Mouse (Mus musculus) brain, embryonic 18.5 days (tissue): Measurements from ENCODE around the gene Myo6.
"Not testable (repeated sequence)": the region's sequence is repeated elsewhere in the genome, so short reads cannot be mapped to it uniquely, and the experiment has no call there.

Source experiments
- DNase-seq: peaks from one replicate; pipeline ENCODE4 v3.0.0-alpha.2; 2012; ENCODE audit warnings: low read depth, low spot score

Myo6 gene

DNA sequence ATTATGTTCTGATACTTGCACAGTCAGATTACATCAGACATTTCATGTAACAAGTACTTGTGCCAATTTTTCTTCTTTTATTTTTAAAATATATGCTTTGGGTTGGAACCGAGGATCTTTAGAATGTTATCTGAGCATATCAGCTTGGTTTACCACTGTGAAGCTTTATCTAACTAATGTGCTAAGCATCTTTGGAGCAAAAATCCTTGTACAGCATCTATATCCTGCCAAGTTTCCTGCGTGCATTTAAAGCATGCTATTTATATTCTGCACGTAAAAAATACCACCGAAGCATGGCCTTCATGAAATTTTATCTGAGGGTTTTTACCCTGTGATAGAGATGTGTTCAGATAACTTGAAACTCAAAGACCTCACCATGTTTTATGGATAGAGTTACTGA lies 131.3 kb downstream of the Myo6 start:
- DNase-seq = no peak

DNA sequence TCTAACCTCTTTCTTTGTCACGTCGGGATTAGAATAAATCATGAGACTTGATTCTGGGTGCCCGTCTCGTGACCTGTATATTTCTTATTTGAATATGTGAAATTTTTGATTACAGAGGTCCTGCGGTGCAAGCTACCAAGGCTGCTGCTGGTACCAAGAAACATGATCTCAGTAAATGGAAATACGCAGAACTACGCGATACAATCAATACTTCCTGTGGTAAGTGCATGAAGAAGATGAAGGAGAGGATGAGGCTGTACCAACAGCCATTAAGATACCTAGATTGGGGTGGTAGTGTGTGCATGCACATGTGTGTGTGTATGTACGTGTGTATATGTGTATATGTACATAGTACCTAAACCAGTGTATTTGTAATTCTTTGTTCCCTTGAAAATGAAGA lies 134.2 kb downstream of the Myo6 start:
- DNase-seq = no peak

DNA sequence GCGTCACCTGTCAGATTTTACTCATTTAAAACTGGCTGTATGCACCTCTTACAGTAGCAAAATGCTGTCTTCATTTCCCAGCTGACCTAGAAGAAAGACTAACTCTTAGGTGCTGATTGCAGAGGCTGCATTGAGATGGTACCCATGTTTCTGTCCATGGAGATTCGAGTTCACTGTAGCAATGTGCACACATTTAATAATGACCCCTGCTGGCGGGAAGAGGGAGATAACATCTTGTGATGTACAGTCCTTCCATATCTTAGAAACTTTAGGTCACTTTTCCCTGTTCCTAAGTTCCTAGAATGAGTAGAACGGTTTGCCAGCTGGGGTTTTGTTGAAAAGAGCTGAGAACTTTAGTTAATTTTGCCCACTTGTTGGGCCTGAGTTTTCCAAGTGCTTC lies 138.7 kb downstream of the Myo6 start:
- DNase-seq = no peak

DNA sequence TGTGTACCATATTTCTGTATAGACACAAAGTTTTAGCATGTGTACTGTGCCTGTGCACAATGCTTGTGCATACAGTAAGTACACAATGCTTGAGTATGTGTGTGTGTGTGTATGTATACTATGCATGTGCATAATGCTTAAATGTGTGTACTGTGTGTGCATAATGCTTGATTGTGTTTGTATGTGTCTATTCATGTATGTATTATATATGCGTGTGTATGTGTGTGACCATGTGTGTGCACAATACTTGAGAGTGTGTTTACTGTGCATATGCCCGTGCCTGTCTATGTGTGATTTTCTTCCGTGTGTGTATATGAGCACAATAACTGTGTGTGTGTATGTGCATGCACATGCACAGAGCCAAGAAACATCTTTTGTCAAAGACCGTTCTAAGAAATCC lies 141.6 kb downstream of the Myo6 start:
- DNase-seq = no peak

DNA sequence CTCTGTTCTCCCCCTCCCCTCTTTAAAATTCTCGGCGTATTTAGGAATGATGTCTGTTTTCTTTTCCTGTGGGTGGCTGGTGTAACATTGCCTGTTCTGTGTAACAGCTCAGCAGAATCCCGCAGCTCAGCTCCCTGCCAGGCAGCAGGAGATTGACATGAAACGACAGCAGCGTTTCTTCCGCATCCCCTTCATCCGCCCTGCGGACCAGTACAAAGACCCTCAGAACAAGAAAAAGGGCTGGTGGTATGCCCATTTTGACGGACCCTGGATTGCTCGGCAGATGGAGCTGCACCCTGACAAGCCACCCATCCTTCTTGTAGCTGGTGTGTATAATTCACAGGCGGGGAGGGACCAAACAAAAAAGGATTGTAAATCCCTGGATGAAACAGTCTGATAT lies 142.0 kb downstream of the Myo6 start:
- DNase-seq = no peak

DNA sequence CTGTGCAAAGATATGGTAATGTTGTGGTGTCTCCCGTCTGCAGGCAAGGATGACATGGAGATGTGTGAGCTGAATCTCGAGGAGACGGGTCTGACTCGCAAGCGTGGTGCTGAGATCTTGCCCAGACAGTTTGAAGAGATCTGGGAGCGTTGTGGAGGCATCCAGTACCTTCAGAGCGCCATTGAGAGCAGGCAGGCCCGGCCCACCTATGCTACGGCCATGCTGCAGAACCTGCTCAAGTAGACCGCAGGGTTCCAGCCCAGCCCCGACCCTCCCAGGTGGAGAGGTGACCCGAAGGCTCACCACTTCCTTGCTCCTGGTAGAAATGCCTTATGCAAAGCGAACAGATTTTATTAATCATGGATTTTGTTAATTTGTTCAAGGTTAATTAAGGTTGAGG lies 142.8 kb downstream of the Myo6 start:
- no peak for DNase-seq

DNA sequence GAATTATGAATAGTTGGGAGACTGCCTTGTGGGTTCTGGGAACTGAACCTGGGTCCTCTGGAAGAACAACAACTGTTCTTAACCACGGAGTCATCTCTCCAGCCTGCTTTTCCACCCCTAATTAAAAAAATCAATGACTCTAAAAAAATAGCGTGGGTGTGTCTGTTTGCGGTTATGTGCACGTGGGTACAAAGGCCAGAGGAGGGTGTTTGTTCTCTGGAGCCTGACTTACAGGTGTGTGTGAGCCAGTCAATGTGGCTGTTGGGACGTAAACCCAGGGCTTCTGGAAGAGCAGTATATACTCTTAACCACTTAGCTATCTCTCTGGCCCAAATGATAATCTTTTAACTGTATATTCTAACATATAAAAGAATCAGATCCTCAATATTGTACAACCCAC lies 148.8 kb downstream of the Myo6 start:
- DNase-seq = no peak

DNA sequence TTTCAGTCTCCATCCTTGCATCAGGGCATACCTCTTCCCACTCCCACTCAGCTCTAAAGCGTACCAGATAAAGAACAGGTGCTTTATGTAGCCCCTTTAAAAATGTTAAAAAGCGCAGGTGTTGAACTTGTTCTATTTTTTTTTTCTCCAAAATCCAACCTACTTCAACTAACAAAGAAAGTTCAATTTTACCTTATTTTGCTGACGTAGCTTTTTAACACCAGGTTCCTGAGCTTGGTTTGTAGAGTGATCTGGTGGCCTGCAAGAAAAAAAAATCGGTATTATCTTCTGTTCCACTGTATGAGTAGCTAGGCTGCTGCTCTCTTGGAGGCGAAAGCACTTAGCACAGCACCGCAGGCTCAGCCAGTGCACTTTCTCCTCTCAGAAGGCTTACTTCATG lies 151.1 kb downstream of the Myo6 start:
- no peak for DNase-seq

DNA sequence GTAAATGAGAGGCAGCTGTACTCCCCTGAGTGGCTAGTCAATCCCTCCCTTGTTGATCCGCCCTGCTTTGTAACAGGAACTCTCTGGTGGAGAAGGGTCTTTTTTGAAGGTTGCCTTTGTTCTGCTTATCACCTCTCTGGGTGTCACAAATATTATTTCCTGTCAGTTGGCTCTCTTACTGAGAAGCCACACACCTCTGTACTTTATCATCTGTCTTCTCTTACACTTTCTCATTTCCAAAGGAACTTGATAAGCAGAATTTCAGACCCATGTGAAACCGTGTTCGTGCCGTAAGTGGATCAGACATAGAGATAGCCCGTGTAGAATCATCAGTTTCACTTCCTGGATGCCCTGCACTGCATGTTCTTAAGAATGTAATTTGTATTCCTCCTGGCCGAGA lies 153.2 kb downstream of the Myo6 start:
- no peak for DNase-seq

DNA sequence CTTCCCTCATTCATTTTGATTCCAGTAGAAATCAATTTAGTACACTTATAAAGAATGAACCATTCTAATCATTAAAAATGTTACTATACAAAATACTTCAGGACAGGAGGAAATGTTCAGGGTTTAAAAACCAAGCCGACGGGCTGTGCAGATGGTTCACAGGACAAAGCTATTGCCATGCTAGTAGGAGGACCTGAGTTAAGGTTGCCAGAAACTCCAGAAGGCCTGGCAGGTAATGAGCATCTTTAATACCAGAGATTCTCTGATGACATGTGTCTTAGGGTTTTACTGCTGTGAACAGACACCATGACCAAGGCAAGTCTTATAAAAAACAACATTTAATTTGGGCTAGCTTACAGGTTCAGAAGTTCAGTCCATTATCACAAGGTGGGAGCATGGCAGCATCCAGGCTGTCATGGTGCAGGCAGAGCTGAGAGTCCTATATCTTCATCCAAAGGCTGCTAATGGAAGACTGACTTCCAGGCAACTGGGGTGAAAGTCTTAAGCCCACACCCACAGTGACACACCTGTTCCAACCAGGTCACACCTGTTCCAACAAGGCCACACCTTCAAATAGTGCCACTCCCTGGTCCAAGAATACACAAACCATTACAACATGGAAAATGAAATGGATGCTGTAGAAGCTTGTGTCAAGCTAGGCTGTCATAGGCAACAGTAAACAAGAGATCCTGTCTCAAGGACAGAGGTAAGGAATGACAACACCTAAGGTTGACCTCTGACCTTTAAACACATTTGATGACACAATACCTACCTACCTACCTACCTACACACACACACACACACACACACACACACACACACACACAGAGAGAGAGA lies 156.4 kb downstream of the Myo6 start:
- DNase-seq = not testable (repeated sequence)

DNA sequence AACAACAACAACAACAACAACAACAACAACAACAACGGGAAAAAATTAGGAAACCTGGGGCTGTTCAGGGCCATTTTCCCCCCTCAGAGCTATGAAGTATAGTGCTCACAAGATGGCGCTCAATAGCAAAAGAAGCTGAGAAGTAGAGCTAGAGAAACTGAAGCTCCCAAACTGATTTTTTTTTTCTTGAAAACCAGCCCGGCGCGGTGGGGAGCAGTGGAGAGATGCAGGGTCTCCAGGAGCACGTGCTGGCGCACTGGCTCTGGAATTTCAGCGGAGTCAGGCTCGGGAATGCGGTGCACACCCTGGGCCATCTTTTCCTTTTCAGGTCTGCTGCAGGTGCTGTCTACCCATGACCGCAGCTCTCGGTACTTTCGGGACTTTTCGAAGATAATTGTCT lies 167.3 kb downstream of the Myo6 start:
- DNase-seq = peak; percentile 58

DNA sequence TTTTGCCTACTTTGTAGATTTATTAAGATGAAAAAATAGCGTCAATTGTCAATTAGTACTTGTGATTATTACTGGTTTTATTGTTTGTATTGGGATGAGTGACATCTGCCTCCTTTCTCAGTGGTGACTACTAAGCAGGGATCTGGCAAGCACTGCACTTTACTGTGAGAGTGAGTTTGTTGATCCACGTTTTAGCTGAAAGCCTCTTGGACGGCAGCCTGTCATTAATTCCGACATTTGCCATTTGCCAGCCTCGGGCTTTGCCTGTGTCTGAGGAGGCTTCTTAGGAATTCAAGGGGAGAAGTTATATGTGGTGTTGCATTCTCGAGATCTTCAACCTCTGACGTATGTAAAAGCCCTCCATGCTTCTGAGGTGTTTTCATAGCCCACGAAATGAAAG lies 168.6 kb downstream of the Myo6 start:
- no peak for DNase-seq

DNA sequence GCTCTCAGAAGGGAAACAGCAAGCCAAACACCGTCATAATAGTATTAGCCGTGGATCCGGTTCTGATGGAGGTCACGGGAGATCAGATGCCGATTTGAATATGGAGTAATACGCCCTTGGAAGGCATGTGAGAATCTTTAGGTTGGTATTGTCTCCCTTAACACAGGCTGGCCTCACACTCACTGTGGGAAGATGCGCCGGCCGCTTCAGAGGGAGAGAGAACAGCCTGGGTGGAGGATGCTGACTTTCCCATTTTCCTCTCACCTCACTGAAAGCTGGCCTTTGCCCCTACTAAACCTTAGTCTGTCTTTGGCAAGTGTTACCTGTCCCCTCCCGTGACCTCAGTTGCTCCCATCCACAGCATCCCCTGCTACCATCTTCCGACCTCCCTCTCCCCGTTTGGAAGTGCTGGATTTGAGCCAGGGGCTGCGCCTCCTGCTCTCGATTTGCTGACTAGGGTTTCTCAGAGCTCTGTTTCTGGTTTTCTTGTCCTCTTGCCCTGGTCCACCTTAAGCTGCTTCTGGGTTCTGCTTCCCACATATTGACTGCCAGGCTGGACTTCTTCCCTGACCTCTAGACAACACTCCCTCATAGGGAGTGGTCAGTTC lies 169.3 kb downstream of the Myo6 start:
- DNase-seq = no peak

DNA sequence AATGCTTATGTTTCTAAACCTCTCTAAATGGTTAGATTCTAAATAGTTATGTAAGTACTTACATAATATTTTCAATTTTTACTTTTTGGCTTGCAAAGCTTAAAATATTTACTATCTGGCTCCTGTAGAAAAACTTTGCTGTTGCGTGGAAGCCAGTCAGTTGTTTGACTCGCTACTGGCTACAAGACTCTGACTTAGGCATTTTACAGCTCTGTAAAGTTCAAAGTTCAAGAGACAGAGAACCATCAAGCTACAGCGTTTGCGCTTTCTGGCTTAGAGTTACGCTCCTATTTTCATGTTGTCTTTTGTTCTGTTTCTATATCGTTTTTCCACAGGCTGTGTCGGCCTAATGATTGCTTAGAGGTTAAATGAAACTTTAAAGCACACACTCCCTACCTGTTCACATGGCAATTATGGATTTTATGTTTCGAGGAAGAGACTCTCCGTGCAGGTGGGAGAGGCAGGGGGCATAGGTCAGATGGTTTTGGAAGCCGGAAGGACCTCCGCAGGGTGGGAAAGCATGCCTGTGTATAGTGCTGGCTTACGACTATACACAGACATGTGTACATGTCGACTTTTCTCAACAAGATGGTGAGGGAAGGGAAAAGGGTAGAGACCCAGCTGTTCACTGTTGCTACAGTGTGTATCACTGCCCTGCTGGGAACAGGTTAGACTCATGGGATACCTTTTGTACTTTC lies 171.0 kb downstream of the Myo6 start:
- DNase-seq = no peak

DNA sequence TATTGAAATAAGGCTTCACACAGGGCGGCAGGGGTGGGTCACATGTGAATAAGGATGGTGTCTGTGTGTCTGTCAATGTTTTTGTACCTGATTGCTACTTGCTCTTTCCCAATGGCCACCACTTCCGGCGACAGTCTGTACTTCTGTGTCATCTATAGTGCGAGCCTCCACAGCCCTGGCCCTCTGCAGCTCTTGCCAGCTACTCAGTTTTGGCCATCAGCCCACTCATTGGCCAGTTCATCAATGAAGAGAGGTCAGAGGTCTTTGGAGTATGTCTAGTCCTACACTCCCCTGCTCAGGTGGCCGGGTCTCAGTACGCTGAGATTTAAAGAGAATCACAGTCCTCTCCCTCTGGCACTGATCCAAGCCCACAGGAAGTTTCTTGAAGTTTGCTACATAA lies 173.2 kb downstream of the Myo6 start:
- DNase-seq = no peak

DNA sequence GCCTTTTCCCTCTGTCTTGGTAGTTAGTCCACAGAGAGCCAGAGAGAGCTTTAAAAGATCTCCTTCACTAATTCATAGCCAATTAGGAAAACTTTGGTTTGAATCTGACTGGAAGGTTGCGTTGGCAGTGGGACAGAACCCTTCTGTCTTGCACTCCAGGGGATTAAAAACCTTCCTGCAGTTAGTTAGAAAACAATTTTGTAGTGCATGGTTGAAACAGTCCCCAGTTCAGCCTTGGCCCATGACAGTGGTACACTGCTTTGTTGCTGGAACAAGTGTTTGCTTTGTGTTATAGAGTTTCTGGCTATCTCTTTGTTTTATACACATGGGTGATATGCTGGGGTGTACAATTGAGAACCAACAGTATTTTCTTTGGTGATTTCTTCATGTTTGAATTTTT lies 176.1 kb downstream of the Myo6 start:
- DNase-seq = no peak

DNA sequence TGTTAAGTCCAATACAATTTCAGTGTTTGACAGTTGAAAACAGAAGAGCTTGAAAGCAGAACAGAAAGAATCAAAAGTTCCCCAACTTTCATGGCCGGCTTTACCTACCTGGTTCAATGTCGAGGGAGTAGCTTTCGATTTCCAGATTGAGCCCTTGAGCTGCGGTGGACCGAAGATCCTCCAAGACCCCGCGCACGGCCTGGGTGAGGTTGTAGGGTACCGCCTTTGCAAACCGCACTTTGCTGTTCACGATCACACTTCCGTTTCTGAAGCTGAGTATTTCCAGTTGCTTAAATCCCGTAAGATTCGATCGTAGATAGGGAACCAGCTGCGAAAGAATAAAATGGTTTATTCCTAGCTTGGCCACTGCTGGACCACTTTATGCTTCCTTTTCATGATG lies 176.9 kb downstream of the Myo6 start:
- DNase-seq = no peak

DNA sequence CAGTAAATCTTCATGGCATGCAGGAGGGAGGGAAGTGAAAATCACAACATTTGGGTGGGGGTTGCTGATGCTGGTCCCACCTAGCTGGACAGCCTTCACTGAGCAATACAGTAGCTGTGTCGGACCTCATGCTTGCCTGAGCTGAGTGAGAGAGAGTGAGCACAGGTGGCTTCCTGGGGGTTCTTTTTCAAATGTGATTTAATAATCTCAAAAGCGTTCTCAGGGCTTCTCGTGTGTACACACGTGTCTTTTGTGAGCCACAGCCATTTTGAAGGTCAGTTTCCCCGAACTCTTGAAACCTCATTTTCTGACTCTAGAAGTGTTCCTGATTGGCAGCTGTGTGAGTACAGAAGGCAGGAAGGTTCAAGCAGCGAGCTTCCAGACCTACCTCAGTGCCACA lies 177.7 kb downstream of the Myo6 start:
- no peak for DNase-seq

DNA sequence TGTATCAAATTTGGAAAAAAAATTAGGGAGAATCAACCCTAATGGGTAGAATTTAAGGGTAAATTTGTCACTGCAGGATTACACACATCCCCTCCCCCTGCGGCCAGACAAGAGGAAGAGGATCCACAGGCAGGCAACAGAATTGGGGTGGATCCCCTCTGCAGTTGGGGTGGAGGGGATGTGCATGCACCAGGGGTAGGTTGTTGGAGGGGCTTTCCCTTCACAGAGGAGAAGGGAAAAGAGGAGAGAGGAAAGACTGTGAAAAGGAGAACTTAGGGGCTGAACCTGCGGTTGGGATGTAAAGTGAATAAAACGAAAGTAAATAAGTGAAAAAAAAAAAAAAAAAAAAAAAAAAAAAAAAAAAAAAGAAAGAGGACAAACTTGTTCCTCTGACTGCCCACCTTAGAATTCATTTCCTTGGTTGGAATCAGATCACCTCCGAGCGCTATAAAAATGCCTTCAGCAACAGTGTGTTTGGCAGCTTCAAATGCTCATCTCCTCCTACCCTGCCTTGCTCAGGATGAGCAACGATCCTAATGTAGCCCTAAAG lies 179.7 kb downstream of the Myo6 start:
- no peak for DNase-seq

DNA sequence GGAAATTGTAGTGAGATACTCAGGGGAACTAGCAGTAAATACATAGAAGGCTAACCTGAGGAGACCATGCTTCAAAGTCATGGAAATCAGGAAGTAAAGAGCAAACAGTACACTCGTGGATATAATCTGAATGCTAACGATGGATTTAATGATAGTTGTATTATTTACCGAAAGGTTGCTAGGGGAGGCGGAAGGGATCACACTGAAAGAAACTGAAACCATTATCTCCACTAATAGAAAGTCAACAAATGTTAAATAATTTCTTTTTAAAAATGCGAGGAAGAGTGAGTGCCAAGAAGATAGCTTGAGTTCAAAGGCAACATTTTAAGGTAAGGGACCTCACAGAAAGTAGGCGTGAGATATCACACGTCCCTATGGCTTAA lies 186.5 kb downstream of the Myo6 start:
- no peak for DNase-seq

DNA sequence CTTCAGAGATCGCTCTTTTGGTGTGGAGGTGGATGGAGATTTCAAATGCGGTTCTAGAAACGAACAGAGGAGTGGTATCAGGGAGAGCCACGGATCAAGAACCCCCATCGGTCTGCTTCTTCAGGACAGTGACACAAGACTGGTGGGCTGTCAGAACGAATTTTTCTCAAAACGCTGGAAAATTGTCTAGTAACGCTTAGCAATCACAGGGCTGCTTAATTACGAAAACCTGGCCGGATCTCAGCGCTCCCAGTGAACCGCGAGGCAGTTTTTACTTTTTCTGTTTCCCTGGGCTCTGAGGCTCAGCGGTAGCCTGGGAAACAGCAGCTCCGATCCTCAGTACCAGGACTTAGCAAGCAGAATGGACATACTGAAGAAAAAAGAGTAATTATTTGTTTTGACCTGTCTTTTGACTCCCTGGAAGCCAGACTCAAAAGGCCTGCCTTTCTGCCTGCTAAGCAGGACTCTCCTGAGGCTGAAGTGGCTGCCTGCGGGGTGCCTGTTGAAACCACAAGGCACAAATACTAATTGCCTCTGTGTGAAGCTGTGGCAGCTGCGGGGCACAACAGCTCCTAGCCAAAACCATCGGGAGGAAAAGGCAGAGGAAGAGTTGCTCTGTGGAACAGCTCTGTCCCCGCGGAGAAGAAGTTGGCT lies 187.0 kb downstream of the Myo6 start:
- DNase-seq = no peak

DNA sequence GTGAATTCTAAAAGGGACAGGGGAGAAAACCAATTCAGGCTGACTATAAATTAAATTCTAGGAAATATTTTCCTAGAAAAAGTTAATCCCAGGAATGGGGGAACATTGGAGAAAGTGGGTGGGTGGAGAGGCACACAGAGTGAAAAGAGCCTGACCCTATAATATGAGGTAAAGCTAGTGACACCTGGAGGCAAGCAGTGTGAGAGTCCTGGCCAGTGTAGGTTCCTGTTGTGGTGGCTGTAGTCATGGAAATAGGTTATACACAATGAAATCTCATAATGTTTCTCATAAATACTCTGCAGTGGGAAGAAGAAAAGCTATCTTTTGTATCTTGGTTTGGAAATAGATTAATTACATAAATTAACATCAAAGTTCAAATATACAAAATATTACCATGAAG lies 195.2 kb downstream of the Myo6 start:
- no peak for DNase-seq
